Mouse (Mus musculus): ENCODE data around the gene Cercam. TPM values are rescaled to one million over a fixed set of nuclear protein-coding genes. Genes with fewer than 3 reads are reported as not detected.
A peak's percentile ranks its signal among the peaks of the same experiment; 100 is the strongest.

The Cercam gene
- polyA plus RNA-seq, 2 experiments = 28.1 to 53.7 TPM

- peak overlapping the region; percentile 92 for H3K4me2 ChIP-seq (replicated peaks; ENCODE audit: low read depth, low read length, severe bottlenecking)
- H3K9me3 ChIP-seq (ENCODE audit: control insufficient read depth, low read length) = no peaks in the 10 kb centered on the region
- DNase-seq (ENCODE audit: low spot score) (peak; percentile 86), ATAC-seq (ENCODE audit: low FRiP score, low read depth) (peak; percentile 81)
- H3K9ac ChIP-seq (ENCODE audit: low read depth, low read length, severe bottlenecking) = peak overlapping the region; percentile 80
- WGBS = under 1% methylated on average over 37 of the region's 61 CpGs
- TF ChIP-seq POLR2A (IDR thresholded peaks at IDR 0.05; ENCODE audit: borderline replicate concordance, extremely low read depth, insufficient read depth, insufficient read length) = no peak
- no peaks in the 10 kb centered on the region for H3K27me3 ChIP-seq (ENCODE audit: control insufficient read depth, insufficient read depth, low read length)
- H3K4me1 ChIP-seq (ENCODE audit: control insufficient read depth, insufficient read depth, low read length) = peaks cover 10% of the 10 kb centered on the region
- peak overlapping the region; percentile 100 for H3K4me3 ChIP-seq (replicated peaks; ENCODE audit: low read length)
- H3K36me3 ChIP-seq (ENCODE audit: control insufficient read depth, insufficient read depth, low read length) = peaks cover 37% of the 10 kb centered on the region
- peak overlapping the region; percentile 84 for H3K27ac ChIP-seq (replicated peaks; ENCODE audit: low read depth, low read length)
These were observed 21.2 kb downstream of the Cercam start for GRCm38 (mm10) chr2:29889991-29890833.

- no peak overlapping the region for H3K9ac ChIP-seq (ENCODE audit: low read depth, low read length, severe bottlenecking)
- no peak for DNase-seq (ENCODE audit: low spot score)
- 93% methylated on average over 6 of the region's 6 CpGs for WGBS
- no peaks in the 10 kb centered on the region for H3K27me3 ChIP-seq (ENCODE audit: control insufficient read depth, insufficient read depth, low read length)
- no peak overlapping the region for H3K27ac ChIP-seq (replicated peaks; ENCODE audit: low read depth, low read length)
- no peaks in the 10 kb centered on the region for H3K9me3 ChIP-seq (ENCODE audit: control insufficient read depth, low read length)
- H3K4me1 ChIP-seq (ENCODE audit: control insufficient read depth, insufficient read depth, low read length) = peaks cover 10% of the 10 kb centered on the region
- peaks cover 50% of the 10 kb centered on the region for H3K36me3 ChIP-seq (ENCODE audit: control insufficient read depth, insufficient read depth, low read length)
- no peak for ATAC-seq (ENCODE audit: low FRiP score, low read depth)
- no peak overlapping the region for H3K4me2 ChIP-seq (replicated peaks; ENCODE audit: low read depth, low read length, severe bottlenecking)
- TF ChIP-seq POLR2A (IDR thresholded peaks at IDR 0.05; ENCODE audit: borderline replicate concordance, extremely low read depth, insufficient read depth, insufficient read length) = no peak
- H3K4me3 ChIP-seq (replicated peaks; ENCODE audit: low read length) = no peak overlapping the region
These were observed 22.8 kb downstream of the Cercam start for GRCm38 (mm10) chr2:29891773-29892172.

- Histone ChIP-seq H3K4me2 (replicated peaks; ENCODE audit: low read depth, low read length, severe bottlenecking) (no peak overlapping the region), H3K4me3 (replicated peaks; ENCODE audit: low read length) (no peak overlapping the region), H3K36me3 (ENCODE audit: control insufficient read depth, insufficient read depth, low read length) (peaks cover 92% of the 10 kb centered on the region), H3K9me3 (ENCODE audit: control insufficient read depth, low read length) (no peaks in the 10 kb centered on the region), H3K9ac (ENCODE audit: low read depth, low read length, severe bottlenecking) (no peak overlapping the region), H3K27ac (replicated peaks; ENCODE audit: low read depth, low read length) (no peak overlapping the region), H3K4me1 (ENCODE audit: control insufficient read depth, insufficient read depth, low read length) (peaks cover 3% of the 10 kb centered on the region; the same call in 1 of the 2 replicates), H3K27me3 (ENCODE audit: control insufficient read depth, insufficient read depth, low read length) (no peaks in the 10 kb centered on the region)
- ATAC-seq (ENCODE audit: low FRiP score, low read depth) = no peak
- DNase-seq (ENCODE audit: low spot score) = no peak
- TF ChIP-seq POLR2A (IDR thresholded peaks at IDR 0.05; ENCODE audit: borderline replicate concordance, extremely low read depth, insufficient read depth, insufficient read length) = no peak
- 100% methylated on average over 1 of the region's 1 CpGs for WGBS
These were observed 27.1 kb downstream of the Cercam start for GRCm38 (mm10) chr2:29896071-29896470.

- H3K27me3 ChIP-seq (ENCODE audit: control insufficient read depth, insufficient read depth, low read length) = no peaks in the 10 kb centered on the region
- TF ChIP-seq POLR2A (IDR thresholded peaks at IDR 0.05; ENCODE audit: borderline replicate concordance, extremely low read depth, insufficient read depth, insufficient read length) = no peak
- no peak overlapping the region for H3K4me3 ChIP-seq (replicated peaks; ENCODE audit: low read length)
- 72% methylated on average over 2 of the region's 2 CpGs for WGBS
- no peak overlapping the region for H3K9ac ChIP-seq (ENCODE audit: low read depth, low read length, severe bottlenecking)
- H3K36me3 ChIP-seq (ENCODE audit: control insufficient read depth, insufficient read depth, low read length) = peaks cover 96% of the 10 kb centered on the region
- H3K4me2 ChIP-seq (replicated peaks; ENCODE audit: low read depth, low read length, severe bottlenecking) = no peak overlapping the region
- H3K9me3 ChIP-seq (ENCODE audit: control insufficient read depth, low read length) = no peaks in the 10 kb centered on the region
- ATAC-seq (ENCODE audit: low FRiP score, low read depth) (no peak), DNase-seq (ENCODE audit: low spot score) (no peak)
- no peaks in the 10 kb centered on the region for H3K4me1 ChIP-seq (ENCODE audit: control insufficient read depth, insufficient read depth, low read length)
- no peak overlapping the region for H3K27ac ChIP-seq (replicated peaks; ENCODE audit: low read depth, low read length)
These were observed 28.4 kb downstream of the Cercam start for GRCm38 (mm10) chr2:29897366-29897765.

GRCm38 (mm10) chr2:29898081-29898480, 29.1 kb downstream of the Cercam start:
- no peak for TF ChIP-seq POLR2A (IDR thresholded peaks at IDR 0.05; ENCODE audit: borderline replicate concordance, extremely low read depth, insufficient read depth, insufficient read length)
- Histone ChIP-seq H3K27ac (replicated peaks; ENCODE audit: low read depth, low read length) (no peak overlapping the region), H3K9me3 (ENCODE audit: control insufficient read depth, low read length) (no peaks in the 10 kb centered on the region), H3K4me3 (replicated peaks; ENCODE audit: low read length) (no peak overlapping the region), H3K9ac (ENCODE audit: low read depth, low read length, severe bottlenecking) (no peak overlapping the region), H3K4me1 (ENCODE audit: control insufficient read depth, insufficient read depth, low read length) (no peaks in the 10 kb centered on the region), H3K4me2 (replicated peaks; ENCODE audit: low read depth, low read length, severe bottlenecking) (no peak overlapping the region), H3K27me3 (ENCODE audit: control insufficient read depth, insufficient read depth, low read length) (no peaks in the 10 kb centered on the region), H3K36me3 (ENCODE audit: control insufficient read depth, insufficient read depth, low read length) (peaks cover 96% of the 10 kb centered on the region)
- ATAC-seq (ENCODE audit: low FRiP score, low read depth) (no peak), DNase-seq (ENCODE audit: low spot score) (no peak)
- 93% methylated on average over 1 of the region's 1 CpGs for WGBS

Measured in limb, embryonic 14.5 days (tissue).